Mouse (Mus musculus): ENCODE measurements around the gene Mnd1. TPM values are rescaled to one million over a fixed set of nuclear protein-coding genes. Genes with fewer than 3 reads are reported as not detected.
A peak's percentile ranks its signal among the peaks of the same experiment; 100 is the strongest.

Mnd1 gene
- polyA plus RNA-seq, 1 experiment from 2014 or later = 1.4 TPM

DNA sequence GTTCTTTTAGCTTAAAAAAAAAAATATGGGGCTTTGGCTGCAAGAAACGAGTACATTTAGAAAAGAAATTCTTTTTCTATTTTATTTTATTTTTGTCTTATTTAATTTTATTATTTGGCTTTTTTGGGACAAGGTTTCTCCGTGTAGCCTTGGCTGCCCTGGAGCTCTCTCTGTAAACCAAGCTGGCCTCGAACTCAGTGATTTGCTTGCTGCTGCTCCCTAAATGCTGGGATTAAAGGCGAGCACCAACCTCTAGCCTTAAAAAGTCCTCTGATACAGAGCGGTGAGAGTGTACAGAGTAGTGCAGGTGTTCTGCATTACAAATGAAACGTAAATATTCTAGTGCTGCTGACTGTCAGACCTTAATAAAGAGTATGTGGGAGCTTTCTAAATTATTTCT is 519 bp upstream of the Mnd1 start:
- no peak for ATAC-seq (ENCODE audit: low FRiP score)
- Histone ChIP-seq H3K4me1 (peaks cover 12% of the 10 kb centered on the region; the same call in 1 of the 2 replicates), H3K27me3 (replicated peaks) (no peaks in the 10 kb centered on the region), H3K27ac (replicated peaks) (no peak overlapping the region), H3K4me3 (replicated peaks) (peak overlapping the region; percentile 61; the same call in 1 of the 2 replicates), H3K4me2 (peak overlapping the region; percentile 92), H3K36me3 (peaks cover 16% of the 10 kb centered on the region), H3K9me3 (replicated peaks) (no peaks in the 10 kb centered on the region), H3K9ac (replicated peaks) (no peak overlapping the region)
- WGBS = 56% methylated on average over 6 of the region's 6 CpGs

DNA sequence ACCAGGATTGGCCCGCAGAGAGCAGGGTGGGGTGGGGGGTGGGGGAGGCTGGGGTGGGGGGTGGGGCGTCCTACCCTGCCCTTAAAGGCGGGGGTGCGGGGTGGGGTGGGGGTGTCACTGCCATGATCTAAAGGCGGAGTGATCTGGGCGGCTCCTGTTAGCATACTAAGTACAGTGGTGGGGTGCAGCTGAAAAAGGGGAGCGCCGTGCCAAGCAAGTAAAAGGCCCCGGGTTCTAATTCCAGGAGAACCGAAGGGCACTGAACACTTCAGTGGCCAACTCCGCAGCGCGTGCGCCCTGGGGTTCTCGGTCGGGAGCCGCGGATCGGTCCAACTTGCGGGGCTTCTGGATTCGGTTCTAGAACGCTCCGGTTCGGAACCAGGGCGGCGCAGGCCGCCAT is 440 bp downstream of the Mnd1 start:
- 0% methylated on average over 27 of the region's 27 CpGs for WGBS
- H3K9ac ChIP-seq (replicated peaks) = peak overlapping the region; percentile 45
- ATAC-seq (ENCODE audit: low FRiP score) = peak; percentile 68
- H3K9me3 ChIP-seq (replicated peaks) = no peaks in the 10 kb centered on the region
- H3K4me3 ChIP-seq (replicated peaks) = peak overlapping the region; percentile 61
- H3K36me3 ChIP-seq = peaks cover 9% of the 10 kb centered on the region
- H3K27ac ChIP-seq (replicated peaks) = no peak overlapping the region
- no peaks in the 10 kb centered on the region for H3K27me3 ChIP-seq (replicated peaks)
- H3K4me2 ChIP-seq = peak overlapping the region; percentile 92
- H3K4me1 ChIP-seq = peaks cover 12% of the 10 kb centered on the region; the same call in 1 of the 2 replicates

DNA sequence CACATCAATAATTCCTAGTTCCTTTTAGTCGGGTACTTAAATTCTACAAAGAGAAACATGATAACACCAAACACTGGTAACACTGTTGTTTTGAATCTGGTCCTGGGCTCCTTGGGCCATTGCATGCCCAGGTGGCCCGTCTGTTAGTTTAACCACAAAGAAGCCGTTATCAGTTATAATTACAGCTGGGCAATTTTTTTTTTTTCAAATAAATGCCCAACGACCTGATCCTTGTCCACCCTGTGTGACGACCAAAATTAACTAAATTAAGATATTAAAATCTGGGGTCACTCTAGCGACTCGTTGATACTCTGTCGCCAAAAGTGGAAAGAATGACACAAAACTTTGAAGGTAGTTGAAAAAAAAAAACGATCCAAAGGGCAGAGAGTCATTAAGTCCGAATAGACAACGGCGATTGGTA is 855 bp downstream of the Mnd1 start:
- H3K27me3 ChIP-seq (replicated peaks) = no peaks in the 10 kb centered on the region
- peaks cover 5% of the 10 kb centered on the region for H3K36me3 ChIP-seq
- H3K27ac ChIP-seq (replicated peaks) = no peak overlapping the region
- no peaks in the 10 kb centered on the region for H3K9me3 ChIP-seq (replicated peaks)
- H3K9ac ChIP-seq (replicated peaks) = no peak overlapping the region
- H3K4me1 ChIP-seq = peaks cover 12% of the 10 kb centered on the region; the same call in 1 of the 2 replicates
- WGBS = 7% methylated on average over 12 of the region's 12 CpGs
- no peak for ATAC-seq (ENCODE audit: low FRiP score)
- H3K4me2 ChIP-seq = peak overlapping the region; percentile 92
- 0 out of 2 replicates have a peak overlapping the region, but pooled peaks have one; percentile 61 for H3K4me3 ChIP-seq (replicated peaks)

DNA sequence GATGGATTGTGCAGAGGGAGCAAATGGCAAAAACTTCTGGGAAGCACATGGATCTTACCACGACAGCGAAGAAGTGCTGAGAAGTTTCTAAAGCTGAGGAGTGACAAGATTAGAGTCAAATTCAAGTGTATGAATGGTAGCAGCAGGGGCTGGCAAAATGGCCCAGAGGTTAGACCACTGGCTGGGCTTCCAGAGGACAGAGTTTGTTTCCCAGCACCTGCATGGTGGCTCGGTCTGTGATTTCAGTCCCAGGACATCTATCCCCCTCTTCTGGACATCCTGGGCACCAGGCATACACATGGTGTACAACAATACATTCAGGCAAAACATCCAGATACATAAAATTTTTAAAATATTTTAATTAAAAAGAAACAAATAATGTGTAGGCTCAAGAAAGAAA is 5.8 kb downstream of the Mnd1 start:
- Histone ChIP-seq H3K9ac (replicated peaks) (no peak overlapping the region), H3K4me1 (no peaks in the 10 kb centered on the region), H3K36me3 (no peaks in the 10 kb centered on the region), H3K27ac (replicated peaks) (no peak overlapping the region), H3K4me3 (replicated peaks) (no peak overlapping the region), H3K9me3 (replicated peaks) (no peaks in the 10 kb centered on the region), H3K4me2 (no peak overlapping the region), H3K27me3 (replicated peaks) (no peaks in the 10 kb centered on the region)
- WGBS = 96% methylated on average over 3 of the region's 3 CpGs
- no peak for ATAC-seq (ENCODE audit: low FRiP score)

DNA sequence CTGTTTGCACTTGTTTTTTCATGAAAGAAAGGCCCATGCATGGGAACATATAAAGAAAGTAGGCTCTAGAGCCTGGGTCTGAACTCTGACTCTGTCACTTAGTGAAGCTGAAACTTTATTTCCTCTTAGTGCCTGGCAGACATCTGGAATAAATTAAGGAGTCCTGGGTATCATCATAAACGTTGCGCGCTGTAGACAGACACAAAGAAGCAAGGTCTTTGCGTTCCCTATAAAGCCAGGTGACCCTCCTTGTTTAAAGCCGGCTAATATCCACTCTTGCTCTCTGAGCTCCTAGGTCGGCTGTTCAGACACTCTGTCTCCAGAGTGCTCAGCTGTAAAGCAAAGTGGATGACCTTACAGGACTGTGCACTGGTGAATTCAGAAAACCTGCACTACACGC is 14.6 kb downstream of the Mnd1 start:
- no peak overlapping the region for H3K4me3 ChIP-seq (replicated peaks)
- H3K27me3 ChIP-seq (replicated peaks) = no peaks in the 10 kb centered on the region
- no peak overlapping the region for H3K9ac ChIP-seq (replicated peaks)
- WGBS = 79% methylated on average over 7 of the region's 7 CpGs
- no peak overlapping the region for H3K27ac ChIP-seq (replicated peaks)
- H3K9me3 ChIP-seq (replicated peaks) = no peaks in the 10 kb centered on the region
- no peaks in the 10 kb centered on the region for H3K36me3 ChIP-seq
- ATAC-seq (ENCODE audit: low FRiP score) = no peak
- H3K4me1 ChIP-seq = no peaks in the 10 kb centered on the region
- H3K4me2 ChIP-seq = no peak overlapping the region

DNA sequence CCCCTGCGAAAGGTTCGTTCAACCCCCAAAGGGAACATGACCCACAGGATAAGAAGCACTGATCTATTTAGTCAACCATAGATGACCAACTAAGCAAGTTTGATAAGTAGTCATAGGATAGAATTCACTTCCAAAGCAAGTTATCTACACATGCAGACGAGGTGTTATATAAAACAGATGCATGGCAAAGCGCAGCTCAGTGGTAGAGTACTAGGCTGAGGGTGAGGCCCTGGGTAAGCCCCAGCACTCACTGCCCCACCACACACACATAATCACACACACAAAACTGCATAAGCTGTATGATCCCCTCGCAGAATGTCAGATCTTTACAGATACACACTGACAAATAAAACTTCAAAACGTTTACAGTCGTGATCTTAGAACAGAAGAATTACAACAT is 19.1 kb downstream of the Mnd1 start:
- Histone ChIP-seq H3K4me3 (replicated peaks) (no peak overlapping the region), H3K36me3 (no peaks in the 10 kb centered on the region), H3K9me3 (replicated peaks) (no peaks in the 10 kb centered on the region), H3K27me3 (replicated peaks) (no peaks in the 10 kb centered on the region), H3K4me1 (no peaks in the 10 kb centered on the region), H3K27ac (replicated peaks) (no peak overlapping the region), H3K9ac (replicated peaks) (no peak overlapping the region), H3K4me2 (no peak overlapping the region)
- 92% methylated on average over 7 of the region's 7 CpGs for WGBS
- ATAC-seq (ENCODE audit: low FRiP score) = no peak

DNA sequence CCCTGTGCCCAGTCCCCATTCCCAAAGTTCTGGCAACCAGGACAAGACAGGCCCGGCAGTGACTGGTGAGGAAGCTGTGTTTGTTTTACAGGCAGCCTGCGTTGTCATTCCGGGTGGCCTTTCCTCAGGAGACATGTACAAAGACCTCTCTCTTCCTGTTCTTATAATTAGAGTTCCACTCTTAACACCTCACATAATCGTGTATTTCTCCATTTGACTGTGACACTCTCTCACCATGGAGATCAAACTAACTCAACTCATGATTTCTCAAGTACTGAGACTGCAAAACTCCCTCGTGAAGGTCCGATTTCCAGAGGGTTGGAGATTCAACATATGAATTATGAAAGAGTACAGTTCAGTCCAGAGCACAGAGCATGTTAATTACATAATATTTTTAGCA is 19.7 kb downstream of the Mnd1 start:
- WGBS = 73% methylated on average over 6 of the region's 6 CpGs
- H3K4me3 ChIP-seq (replicated peaks) = no peak overlapping the region
- no peaks in the 10 kb centered on the region for H3K36me3 ChIP-seq
- no peak overlapping the region for H3K27ac ChIP-seq (replicated peaks)
- H3K4me2 ChIP-seq = no peak overlapping the region
- H3K9ac ChIP-seq (replicated peaks) = no peak overlapping the region
- H3K27me3 ChIP-seq (replicated peaks) = no peaks in the 10 kb centered on the region
- ATAC-seq (ENCODE audit: low FRiP score) = no peak
- H3K9me3 ChIP-seq (replicated peaks) = no peaks in the 10 kb centered on the region
- no peaks in the 10 kb centered on the region for H3K4me1 ChIP-seq

DNA sequence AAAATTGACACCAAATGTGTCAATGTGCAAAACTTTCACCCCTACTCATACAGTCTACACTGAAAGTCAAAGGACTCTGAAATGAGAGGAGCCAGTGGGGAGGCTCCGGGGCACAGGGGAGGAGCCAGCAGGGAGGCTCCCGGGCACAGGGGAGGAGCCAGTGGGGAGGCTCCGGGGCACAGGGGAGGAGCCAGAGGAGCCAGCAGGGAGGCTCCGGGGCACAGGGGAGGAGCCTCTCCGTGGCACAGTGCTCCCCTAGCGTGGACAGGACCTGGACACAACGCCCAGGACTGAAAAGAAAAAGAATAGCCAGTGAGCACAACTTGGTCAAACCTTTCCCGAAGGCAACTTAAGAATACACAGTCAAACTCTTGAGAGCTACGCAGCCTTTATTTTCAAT is 20.2 kb downstream of the Mnd1 start:
- WGBS = 31% methylated on average over 9 of the region's 9 CpGs
- Histone ChIP-seq H3K36me3 (no peaks in the 10 kb centered on the region), H3K9me3 (replicated peaks) (no peaks in the 10 kb centered on the region), H3K9ac (replicated peaks) (no peak overlapping the region), H3K4me2 (no peak overlapping the region), H3K4me1 (no peaks in the 10 kb centered on the region), H3K27ac (replicated peaks) (no peak overlapping the region), H3K27me3 (replicated peaks) (no peaks in the 10 kb centered on the region), H3K4me3 (replicated peaks) (no peak overlapping the region)
- no peak for ATAC-seq (ENCODE audit: low FRiP score)

DNA sequence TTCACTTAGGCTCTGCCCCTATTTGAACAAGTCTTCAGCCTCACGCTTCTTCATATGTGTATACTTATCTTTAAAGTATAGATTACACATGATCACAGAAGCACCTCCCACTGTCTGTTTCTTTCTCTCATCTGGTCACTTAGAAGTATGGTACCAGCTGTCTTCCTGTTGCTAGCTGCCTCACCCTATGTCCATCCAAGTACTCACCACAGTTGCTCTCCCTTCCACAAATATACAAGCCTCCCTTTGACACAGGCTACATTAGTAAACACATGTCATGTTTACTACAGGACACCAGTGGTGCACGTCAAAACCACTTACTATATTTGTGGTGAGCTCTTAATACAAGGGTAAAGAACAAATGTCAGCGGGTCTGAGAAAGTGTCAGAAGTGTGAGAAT is 24.2 kb downstream of the Mnd1 start:
- no peaks in the 10 kb centered on the region for H3K4me1 ChIP-seq
- H3K4me3 ChIP-seq (replicated peaks) = no peak overlapping the region
- 89% methylated on average over 3 of the region's 3 CpGs for WGBS
- no peaks in the 10 kb centered on the region for H3K27me3 ChIP-seq (replicated peaks)
- no peak overlapping the region for H3K9ac ChIP-seq (replicated peaks)
- H3K36me3 ChIP-seq = no peaks in the 10 kb centered on the region
- H3K4me2 ChIP-seq = no peak overlapping the region
- ATAC-seq (ENCODE audit: low FRiP score) = no peak
- H3K27ac ChIP-seq (replicated peaks) = no peak overlapping the region
- H3K9me3 ChIP-seq (replicated peaks) = no peaks in the 10 kb centered on the region

DNA sequence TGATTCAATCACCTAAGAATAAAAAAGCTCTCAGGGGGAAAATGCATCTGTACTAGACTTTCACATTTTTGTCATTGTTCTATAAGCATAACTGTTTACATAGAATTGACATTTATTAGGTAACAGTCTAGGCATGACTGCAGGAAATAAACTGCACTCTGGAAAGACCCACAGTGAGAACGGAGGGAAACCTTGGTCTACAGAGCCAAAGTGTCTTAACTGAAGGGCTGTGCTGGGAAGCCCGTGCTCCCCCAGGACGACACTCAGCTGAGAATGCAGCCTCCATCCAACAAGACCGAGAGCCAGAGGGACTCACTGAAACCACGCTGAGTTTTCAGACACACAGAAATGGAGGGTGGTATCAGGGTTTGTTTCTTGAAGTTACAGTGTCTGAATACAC is 24.8 kb downstream of the Mnd1 start:
- 76% methylated on average over 5 of the region's 5 CpGs for WGBS
- H3K4me1 ChIP-seq = no peaks in the 10 kb centered on the region
- no peaks in the 10 kb centered on the region for H3K9me3 ChIP-seq (replicated peaks)
- ATAC-seq (ENCODE audit: low FRiP score) = no peak
- H3K4me2 ChIP-seq = no peak overlapping the region
- no peak overlapping the region for H3K4me3 ChIP-seq (replicated peaks)
- H3K9ac ChIP-seq (replicated peaks) = no peak overlapping the region
- no peaks in the 10 kb centered on the region for H3K36me3 ChIP-seq
- no peaks in the 10 kb centered on the region for H3K27me3 ChIP-seq (replicated peaks)
- H3K27ac ChIP-seq (replicated peaks) = no peak overlapping the region

DNA sequence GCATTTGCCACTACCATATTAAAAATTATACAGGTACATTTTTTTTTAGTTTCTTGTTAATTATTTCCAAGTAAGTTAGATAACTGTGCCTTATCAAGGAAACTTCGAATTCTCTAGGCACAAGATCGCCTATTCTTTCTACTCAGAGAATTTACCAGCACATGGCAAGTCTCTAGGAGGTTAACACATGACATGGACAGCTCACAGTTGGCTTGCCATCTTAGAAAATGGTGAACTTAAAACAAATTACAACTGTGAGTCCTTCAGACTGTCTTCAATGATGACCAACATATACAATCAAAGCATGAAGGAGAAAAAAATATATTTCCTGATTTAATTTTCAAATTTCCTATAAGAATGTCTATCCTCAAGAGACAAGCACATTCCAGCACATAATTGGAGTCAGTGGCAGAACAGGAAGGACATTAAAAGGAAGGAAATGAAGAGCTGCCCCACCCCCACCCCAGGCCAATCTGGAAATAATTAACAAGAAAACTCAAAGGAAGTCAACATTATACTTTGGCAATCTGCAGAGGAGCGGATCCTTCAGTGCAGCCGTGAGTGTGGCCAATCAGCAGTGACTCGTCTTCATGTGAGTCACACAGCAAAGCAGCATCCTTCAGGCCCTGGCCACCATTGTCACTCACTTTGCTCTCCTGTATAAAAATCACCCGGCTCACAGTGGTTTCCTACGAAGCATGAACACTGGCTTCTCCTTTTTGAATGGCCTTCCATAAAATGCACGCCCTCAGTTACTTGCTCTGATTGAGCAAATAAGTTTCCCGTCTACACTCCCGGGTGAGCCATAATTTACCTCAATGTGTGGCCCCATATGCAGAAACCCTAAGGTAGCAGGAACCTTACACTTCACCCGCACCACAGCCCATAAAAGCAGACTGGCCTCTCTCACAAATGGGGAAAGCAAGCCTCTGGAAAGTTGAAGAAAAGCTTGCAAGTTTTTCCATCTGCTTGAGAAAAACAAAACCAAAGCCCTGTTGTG is 26.4 kb downstream of the Mnd1 start:
- no peak overlapping the region for H3K9ac ChIP-seq (replicated peaks)
- no peaks in the 10 kb centered on the region for H3K9me3 ChIP-seq (replicated peaks)
- no peak overlapping the region for H3K4me3 ChIP-seq (replicated peaks)
- H3K4me2 ChIP-seq = no peak overlapping the region
- H3K4me1 ChIP-seq = no peaks in the 10 kb centered on the region
- no peaks in the 10 kb centered on the region for H3K36me3 ChIP-seq
- WGBS = 42% methylated on average over 11 of the region's 11 CpGs
- H3K27ac ChIP-seq (replicated peaks) = no peak overlapping the region
- ATAC-seq (ENCODE audit: low FRiP score) = no peak
- no peaks in the 10 kb centered on the region for H3K27me3 ChIP-seq (replicated peaks)

DNA sequence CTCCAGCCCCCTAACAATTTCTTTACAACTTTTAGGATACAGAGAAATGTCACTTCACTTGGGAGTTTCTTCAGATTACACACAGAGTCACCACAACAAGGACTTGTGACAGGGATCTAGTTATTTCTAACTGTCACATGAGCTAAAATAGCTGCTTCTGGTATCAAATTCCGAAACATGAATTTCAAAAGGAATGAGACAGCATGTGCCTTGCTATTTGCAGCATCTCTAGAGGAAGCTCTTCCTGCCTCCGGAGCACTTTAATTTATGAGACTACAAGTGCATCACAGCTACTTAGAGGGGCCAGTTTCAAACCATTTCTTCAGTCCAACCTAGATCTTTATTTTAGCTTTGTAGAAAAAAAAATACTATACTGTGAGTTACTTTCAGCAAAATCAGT is 28.2 kb downstream of the Mnd1 start:
- WGBS = 71% methylated on average over 2 of the region's 2 CpGs

More for the DNA sequence above, 28.2 kb downstream of the Mnd1 start:
- Histone ChIP-seq H3K27me3 (replicated peaks) (no peaks in the 10 kb centered on the region), H3K9ac (replicated peaks) (no peak overlapping the region), H3K4me1 (no peaks in the 10 kb centered on the region), H3K9me3 (replicated peaks) (no peaks in the 10 kb centered on the region), H3K4me2 (no peak overlapping the region), H3K27ac (replicated peaks) (no peak overlapping the region), H3K36me3 (no peaks in the 10 kb centered on the region), H3K4me3 (replicated peaks) (no peak overlapping the region)
- ATAC-seq (ENCODE audit: low FRiP score) = no peak

All from neural tube, embryonic 15.5 days (tissue).